Mouse (Mus musculus) CD4-positive, CD25-positive, alpha-beta regulatory T cell, adult 2 months (primary cell): ENCODE data around the gene Immp2l.

Experiments used
- DNase-seq: peaks from one replicate; pipeline ENCODE4 v3.0.0-alpha.2; 2012; ENCODE audit warnings: low read depth, low spot score

Immp2l gene

DNA sequence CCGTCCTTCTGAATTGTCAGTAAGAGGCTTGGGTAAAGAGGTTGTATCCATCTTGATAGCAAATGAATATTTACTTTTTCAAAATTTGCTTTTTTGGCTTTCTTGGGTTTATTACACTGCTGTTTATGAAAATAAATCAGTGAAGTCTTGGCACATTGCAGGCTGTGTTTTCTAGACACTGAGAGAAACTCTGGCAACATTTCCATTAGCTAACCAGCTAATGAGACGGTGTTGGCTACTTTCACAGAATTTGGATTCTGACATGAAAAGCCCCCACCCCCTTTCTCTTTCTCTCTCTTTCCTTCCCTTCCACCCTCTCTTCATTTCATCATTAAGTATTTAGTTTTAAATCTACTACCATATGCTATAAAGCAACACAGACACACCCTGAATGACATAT lies 496.4 kb downstream of the Immp2l start:
- DNase-seq = no peak

DNA sequence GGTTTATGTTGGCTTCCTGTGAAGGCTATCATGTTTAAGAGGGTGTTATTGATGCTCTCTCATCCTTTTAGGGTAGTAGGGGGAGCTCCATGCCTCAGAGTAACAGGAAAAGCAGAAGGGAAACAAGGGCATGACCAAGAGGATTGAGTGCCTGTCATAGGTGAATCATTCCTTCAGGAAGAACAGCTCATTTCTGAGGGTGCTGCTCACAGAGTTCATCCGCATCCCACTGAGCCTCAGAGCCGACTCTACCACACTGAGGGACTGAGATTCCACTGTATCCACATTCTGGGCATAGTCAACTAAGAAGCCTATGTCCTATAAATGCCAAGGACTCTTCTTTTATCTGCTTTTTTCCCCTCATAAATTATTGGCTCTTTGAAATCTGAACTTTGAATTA lies 497.8 kb downstream of the Immp2l start:
- no peak for DNase-seq

DNA sequence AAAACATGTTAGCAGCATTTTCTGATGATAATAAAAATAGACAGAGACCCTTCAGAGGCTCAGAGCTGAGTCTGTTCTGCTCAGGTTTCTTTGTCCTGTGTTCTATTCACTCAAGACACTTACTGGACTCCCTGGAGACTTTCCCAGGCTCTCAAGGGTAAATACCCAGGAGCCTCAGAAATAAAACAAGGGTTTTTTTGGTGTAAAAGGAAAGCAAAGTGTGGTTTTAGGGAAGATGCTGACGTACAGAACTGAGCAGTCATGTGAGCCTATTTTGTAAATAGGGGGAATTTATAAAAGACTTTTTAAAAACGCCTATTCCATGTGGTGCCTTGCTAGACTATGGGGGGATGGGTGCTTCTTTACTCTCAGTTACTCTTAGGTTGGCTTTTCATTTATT lies 502.8 kb downstream of the Immp2l start:
- DNase-seq = no peak

DNA sequence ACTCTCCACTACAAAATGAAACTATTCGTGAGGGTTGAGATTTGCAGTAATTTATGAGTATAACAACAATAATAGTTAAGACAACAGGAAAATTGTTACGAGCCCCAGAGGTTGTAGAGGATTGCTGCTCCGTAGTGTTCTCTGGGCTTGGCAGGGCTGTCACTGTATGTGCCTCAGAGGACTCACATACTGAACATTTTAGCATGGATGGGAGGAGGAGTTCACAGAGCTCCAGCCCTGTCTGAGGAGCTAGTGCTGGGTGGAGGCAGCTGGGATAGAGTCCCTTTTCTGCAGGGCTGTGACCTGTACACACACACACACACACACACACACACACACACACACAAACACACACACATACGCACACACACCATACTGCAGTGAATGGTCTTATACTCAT lies 504.5 kb downstream of the Immp2l start:
- DNase-seq = no peak

DNA sequence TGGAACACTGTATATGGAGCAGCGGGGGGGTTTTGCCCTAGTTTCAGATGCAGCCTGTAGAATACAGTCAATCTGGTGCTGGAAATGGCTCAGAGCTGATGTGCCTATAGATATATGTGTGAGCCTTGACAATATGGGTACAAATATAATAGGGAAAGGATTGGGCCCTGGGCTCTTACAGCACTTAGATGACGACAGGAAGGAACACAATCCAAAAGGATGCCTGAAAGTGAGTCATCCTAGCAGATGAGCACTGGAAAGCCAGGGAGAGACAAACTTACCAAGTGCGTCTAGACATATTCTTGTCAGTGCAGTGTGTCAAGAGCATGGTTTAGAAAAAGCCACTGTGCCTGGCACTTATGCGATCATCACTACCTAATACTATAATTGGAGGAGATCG lies 516.1 kb downstream of the Immp2l start:
- DNase-seq = no peak

DNA sequence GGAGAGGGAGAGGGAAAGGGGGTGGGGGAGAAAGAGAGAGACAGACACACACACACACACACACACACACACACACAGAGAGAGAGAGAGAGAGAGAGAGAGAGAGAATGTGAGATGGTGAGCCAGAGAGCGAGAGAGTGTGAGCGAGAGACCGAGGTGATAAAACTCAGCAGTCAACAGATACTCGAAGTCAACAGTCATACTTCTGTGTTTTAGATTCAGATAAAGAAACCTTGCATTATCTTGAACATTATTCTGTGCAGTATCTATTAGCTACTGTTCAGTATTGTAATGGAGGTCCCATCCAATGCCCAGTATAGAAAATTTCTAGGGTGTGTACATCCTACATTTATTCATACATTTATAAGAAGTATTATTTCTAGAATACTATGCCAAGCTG lies 527.7 kb downstream of the Immp2l start:
- DNase-seq = no peak

DNA sequence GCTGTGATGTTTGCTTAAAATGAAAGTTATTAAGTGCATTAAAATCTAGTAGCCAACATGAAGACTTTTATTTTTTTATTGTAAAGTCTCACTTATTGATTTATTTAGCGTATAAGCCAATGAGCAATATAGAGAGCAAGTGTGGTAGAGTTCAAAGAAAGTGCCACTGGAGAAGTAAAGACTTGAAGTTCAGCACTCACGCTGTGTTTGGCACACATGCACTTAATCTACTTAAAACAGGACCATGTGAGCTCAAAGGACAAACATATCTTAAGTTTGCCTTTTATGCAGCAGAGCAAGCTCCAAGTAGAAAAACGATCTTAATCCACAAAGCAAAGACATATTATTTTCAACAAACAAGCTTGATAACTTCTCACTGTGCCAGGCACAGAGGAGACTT lies 533.9 kb downstream of the Immp2l start:
- DNase-seq = no peak

DNA sequence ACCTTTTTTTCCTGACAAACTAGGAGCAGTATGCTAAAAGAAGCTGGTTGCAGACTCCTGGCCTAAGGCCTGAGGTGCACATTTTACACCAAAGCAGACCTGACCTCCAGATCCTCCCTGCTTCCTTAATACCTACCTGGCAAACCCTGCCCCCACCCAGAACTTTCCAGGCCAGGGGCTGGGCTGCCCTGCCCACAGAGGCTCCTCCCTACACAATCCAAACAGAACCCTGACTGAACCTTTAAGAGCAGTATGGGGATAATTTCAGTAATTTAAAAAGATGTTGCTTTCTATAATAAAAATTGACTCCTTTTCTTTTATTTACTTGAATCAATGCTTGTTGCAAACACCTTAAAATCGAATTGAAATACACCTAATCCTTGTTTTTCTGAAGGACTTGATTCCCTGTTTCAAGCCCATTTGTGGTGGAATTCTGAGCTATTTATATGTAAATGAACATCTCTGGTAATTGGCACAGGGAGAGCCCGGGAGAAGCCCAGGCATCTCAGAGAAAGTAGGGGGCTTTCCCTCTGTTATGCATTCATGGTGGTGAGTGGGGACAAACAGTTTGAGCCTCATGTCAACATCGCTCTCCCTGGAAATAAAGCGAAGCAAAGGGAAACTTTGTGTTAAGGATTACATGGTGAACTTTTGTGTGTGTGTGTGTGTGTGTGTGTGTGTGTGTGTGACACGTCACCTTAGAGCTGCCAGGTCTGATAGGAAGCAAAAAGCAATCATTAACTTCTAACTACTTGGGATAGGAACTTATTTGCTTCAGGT lies 535.3 kb downstream of the Immp2l start:
- DNase-seq = no peak

DNA sequence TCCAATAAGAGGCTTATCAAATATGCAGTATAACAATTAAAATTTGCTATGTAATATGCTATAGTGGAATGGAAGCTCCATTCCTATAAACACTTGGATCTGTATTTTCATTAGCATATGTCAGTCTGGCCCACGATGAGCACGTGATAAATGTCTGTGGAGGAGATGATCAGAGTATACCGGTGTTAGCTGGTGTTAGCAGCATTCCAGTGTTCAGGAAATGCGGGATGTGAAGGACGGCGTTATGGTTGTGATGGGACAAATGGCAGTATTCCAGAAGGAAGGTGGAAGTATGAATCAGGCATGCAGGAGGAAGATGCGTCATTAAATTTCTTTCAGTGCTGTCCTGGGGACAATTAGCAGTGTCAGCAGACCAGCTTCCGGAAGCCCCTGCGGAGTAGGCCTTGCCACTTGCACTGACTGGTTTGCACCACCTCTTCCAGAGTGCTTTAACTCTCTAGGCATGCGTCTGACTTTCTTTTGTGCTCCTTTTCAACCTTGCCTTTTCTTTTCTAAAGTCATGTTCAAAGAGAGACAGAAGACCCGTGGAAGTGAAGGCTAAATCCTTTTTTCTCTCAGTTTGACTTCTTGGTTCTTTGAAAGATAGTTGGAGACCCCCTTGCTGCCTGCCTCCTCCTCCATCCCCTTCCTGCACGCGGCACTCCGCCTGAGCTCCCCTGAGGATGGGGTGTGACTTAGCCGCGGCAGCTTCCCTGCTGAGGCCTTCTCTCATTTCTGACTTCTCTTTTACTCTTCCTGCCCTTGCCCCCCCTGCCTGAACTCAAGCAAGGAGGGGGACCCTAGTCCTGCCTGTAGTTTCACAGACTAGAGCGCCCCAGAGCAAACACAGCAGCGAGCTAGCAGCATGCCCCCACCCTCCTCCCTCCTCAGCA lies 541.9 kb downstream of the Immp2l start:
- DNase-seq = peak; percentile 5

DNA sequence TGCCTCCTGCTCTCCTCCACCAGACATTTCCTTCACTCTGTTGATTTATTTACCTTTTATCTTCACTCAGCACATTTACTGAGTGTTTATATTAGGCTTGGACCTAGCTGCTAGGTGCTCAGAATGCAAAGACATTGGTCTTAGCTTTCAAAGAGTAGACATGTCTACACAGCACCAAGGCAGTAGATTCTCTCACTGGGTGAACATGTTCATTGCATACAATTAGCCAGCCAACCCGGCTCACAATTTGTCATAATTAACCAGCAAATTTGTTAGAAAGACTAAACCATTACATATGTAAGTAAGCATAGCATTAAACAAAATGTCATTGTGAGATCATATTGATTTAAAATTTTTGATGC lies 542.5 kb downstream of the Immp2l start:
- no peak for DNase-seq

DNA sequence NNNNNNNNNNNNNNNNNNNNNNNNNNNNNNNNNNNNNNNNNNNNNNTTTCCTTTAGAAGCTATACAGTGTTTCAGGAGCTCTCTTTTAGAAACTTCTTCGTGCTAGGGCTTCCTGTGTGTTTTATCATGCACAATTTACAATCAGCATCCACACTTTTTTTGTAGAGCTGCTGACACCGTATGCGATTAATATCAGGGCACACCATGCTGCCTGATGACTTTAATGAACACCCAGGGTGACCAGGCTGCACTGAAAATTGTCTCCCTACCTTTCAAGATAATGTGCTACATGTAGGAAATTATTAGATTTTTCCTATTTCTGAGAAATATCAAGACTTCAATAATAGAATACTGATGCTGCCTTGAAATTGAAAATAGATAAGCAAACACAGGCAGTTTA lies 549.9 kb downstream of the Immp2l start:
- DNase-seq = no peak

DNA sequence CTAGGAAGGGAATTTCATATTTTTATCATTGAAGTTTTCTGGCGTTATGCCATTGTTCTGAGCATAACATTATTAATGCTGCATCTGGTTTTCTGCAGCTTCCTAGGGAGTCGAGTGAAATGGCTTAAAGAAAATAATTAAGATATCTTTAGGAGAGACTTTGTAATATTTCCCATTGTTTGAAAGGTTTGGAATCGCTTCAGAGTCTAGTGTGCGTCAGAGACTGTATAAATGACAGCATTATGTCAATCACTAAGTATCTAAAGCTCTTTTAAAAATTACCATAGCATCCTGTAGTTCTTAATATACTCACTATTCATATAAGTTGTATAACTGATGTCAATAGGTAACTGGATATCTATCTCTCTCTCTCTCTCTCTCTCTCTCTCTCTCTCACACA lies 551.3 kb downstream of the Immp2l start:
- DNase-seq = no peak

DNA sequence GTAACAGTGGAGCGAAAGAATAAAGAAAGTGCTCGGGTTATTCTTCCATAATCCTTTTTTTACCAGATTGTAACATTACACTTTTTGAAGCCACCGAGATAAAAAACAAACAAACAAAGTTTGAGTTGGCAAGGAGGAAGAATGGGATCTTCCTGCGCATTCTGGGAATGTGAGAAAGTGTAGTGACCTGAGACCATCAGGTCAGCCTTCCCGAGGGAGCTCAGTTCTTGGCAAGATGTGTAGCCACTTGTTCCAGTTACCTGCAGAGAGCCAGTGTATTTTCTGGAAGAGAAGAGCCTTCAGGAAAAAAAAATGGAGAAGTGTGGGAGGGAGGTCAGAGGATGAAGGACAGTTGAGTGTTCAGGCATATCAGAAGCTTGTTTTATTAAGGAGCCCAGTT lies 569.5 kb downstream of the Immp2l start:
- DNase-seq = no peak

DNA sequence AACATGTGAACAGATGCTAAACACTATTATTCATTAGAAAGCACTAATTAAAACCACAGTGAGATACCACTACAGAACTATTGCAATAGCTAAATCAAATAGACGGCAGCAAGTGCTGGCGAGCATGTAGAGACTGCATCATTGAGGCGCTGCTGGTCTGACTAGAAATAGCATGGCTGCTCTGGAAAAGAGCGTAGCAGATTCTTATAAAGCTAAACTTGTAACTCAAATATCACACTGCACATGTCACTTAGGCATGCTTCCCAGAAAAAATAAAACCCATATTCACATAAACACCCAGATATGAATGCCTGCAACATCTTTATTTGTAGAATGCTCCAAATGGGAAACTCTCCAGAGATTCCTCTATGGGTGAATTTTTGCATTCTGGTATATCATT lies 570.1 kb downstream of the Immp2l start:
- DNase-seq = no peak

DNA sequence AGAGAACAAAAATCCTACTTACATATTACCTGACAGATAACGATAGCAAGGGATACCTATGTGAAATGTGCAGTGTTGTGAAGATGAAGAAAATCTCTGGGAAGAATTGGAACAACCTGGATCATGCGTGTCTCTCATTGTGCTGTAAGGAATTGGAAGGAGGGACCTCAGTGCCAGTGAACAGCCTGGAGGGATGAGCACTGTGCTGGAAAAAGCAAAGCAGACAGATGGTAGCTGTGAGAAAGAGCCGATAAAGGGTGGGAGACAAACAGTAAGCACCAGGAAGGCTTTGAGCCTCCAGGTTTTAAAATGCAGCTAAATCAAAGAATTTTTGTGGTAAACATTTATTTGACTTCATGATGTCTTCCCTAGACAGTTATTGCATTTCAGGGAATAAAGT lies 591.4 kb downstream of the Immp2l start:
- DNase-seq = no peak

DNA sequence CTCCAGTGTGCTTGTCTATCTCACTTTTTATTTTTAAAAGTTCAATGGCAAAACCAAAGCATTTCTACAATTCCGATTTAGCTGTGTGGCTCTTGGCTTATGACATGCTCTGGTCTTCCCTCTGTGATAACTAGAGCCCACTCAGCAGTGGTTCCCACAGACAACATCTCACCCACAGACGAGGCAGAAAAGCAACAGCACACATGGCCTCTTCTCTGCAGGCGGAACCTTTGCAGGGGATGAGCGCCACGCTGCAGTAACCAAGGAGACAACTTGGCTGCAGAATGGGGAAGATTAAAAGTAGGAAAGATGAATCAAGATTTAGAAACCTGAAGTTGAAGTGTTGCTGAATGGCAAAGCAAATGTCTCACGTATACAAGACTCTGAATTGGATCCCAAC lies 597.5 kb downstream of the Immp2l start:
- no peak for DNase-seq

DNA sequence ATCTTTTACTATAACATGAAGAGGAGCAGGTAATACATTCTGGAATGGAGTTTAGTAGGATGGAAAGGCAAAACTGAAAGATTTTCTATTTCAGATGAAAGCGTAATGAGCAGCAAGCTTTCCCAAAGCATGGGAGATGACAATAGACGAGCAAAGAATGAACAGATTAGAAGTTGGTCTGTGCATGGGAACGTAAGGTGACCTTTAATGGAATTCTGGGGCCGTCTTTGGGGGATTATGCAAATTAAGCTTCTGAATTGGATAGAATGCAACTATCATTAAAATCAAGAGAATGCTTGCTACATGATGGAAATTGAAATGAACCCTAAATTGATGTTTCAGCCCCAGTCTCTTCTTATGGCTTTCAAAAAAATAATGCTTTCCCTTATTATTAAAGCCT lies 619.4 kb downstream of the Immp2l start:
- DNase-seq = no peak

DNA sequence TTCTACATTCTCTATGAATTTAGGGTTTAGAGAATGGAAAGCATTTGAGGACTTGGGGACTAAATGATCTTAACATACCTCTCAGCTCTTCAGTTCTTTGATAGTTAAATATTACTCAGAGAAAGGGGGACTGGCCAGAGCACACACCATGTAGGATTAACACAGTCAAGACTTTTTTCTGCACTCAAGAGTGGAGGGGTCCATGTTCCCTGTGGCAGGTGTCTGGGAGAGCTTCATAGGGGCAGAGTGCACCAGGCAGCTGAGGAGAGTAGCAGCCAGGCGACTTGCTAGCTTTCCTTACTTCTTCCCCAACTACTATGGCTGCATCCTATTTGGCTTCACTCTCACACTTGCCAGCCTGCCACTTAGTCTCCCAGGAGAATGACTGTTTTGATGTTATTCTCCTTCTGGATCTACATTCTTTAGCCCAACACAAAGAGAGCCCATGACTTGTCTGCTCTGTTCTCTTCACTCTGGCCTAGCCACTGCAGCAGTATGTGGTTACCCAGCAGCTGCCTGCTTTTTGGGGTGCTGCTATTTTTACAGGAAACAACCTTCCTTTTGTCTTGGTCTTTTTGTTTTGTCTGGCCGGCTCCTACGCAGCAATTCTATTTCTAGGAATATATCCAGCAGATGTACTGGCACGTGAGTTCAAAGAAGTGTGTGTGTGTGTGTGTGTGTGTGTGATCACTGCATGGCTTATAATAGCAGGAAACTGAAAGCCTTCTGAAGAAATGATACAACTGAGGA lies 621.1 kb downstream of the Immp2l start:
- DNase-seq = no peak

DNA sequence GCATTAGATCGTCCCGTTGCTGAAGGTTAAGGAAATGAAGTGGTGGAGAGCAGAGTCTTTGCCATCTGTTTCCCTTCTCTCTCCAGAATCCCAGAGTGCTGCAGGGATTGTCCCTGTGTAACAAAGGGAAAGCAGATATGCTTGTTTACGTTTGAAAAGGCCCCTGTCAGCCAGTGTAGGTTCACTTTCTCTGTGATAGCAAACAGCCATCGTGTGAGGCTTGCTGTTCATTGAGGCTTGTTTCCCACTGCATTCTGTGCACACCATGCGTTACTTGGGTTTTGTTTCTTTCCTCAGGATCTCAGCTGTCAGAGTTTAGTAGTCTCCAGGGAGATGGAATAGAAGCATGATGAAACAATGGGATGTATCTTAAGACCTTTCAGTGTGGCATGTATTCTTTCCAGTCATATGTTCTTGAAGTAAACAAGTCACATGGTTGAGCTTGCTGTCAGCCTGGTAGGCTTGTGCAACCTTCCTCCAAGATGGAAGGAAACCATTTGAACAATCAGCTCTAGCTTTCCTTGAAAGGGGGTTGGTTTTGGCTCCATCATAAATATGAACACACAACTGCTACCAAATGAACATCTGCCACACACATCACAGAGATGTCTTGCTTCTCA lies 623.2 kb downstream of the Immp2l start:
- DNase-seq = no peak

DNA sequence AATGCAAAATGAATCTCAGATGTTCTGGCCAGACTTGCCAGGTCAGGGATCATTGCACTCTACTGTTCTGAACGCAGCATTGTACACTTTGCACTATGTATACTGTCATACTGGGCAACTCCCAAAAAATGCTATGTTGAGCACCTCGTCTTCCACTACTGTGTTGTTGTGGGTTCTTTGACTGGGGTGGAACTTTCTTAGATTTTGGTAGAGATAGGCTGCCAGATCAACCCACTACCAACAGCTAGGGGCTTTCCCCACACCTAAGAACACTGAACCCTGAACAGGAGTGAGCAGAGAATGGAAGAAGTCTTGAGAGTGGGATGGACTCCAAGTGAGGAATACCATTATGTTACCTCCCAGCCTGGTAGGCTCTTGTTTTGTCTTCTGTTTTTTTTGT lies 623.8 kb downstream of the Immp2l start:
- peak; percentile 23 for DNase-seq

DNA sequence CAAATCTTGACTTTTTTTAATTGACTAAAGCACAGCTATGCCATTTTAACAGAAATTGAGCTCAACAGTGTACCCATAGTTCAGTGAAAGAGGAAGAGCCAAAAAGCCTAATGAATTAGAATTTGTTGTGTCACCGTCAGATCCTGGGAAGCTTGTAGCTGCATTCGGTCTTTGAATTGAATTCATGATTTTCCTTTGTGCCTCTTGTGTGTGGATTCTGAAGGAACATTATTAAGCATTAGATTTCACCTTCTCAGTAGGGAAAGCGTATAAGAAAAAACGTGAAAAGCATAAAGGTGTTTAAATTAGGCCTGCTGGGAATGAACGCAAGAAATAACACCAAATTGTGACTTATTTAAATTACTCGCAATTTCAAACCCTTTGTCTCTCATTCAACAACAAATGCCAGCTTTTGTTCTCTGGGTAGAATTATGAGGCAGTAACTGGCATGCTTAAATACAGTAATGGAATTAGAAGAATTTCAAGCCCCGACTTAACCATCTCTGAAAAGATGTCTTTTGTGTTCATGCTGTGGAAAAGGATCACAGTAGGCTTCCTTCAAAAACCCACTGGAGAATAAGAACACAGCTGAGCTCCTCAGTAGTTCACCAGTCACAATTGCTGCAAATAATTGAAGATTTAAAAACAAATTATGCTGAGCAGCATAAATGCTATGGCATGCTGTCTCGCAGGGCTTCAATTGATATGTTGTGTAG lies 626.1 kb downstream of the Immp2l start:
- DNase-seq = no peak
